Mouse (Mus musculus): ENCODE data around the gene Kcnd2. TPM values are rescaled to one million over a fixed set of nuclear protein-coding genes. Genes with fewer than 3 reads are reported as not detected.
A peak's percentile ranks its signal among the peaks of the same experiment; 100 is the strongest.

Kcnd2 gene
- polyA plus RNA-seq, 1 experiment from 2014 or later: 1.2 TPM

GRCm38 (mm10) chr6:21488536-21488935 lies 273.2 kb downstream of the Kcnd2 start:
- DNase-seq (ENCODE audit: low spot score, missing footprints) (no peak), ATAC-seq (ENCODE audit: low FRiP score) (no peak)
- 84% methylated on average over 2 of the region's 2 CpGs for WGBS

GRCm38 (mm10) chr6:21502921-21503320 lies 287.6 kb downstream of the Kcnd2 start:
- Histone ChIP-seq H3K4me2 (no peak overlapping the region), H3K27ac (ENCODE audit: low read depth, low read length) (no peak overlapping the region), H3K9me3 (ENCODE audit: control insufficient read depth, low read length) (no peaks in the 10 kb centered on the region), H3K36me3 (ENCODE audit: control insufficient read depth, insufficient read depth, low read length) (no peaks in the 10 kb centered on the region), H3K4me3 (ENCODE audit: low read depth, low read length) (no peak overlapping the region), H3K9ac (ENCODE audit: low read length) (no peak overlapping the region), H3K4me1 (ENCODE audit: control insufficient read depth, insufficient read depth, low read length) (no peaks in the 10 kb centered on the region), H3K27me3 (ENCODE audit: control insufficient read depth, insufficient read depth, low read length) (no peaks in the 10 kb centered on the region)
- no peak for ATAC-seq (ENCODE audit: low FRiP score)
- WGBS: 86% methylated on average over 1 of the region's 1 CpGs
- no peak for DNase-seq (ENCODE audit: low spot score, missing footprints)

More at GRCm38 (mm10) chr6:21488536-21488935, 273.2 kb downstream of the Kcnd2 start:
- Histone ChIP-seq H3K27me3 (ENCODE audit: control insufficient read depth, insufficient read depth, low read length) (no peaks in the 10 kb centered on the region), H3K4me3 (ENCODE audit: low read depth, low read length) (no peak overlapping the region), H3K27ac (ENCODE audit: low read depth, low read length) (no peak overlapping the region), H3K9me3 (ENCODE audit: control insufficient read depth, low read length) (no peaks in the 10 kb centered on the region), H3K9ac (ENCODE audit: low read length) (no peak overlapping the region), H3K4me2 (no peak overlapping the region), H3K36me3 (ENCODE audit: control insufficient read depth, insufficient read depth, low read length) (no peaks in the 10 kb centered on the region), H3K4me1 (ENCODE audit: control insufficient read depth, insufficient read depth, low read length) (no peaks in the 10 kb centered on the region)

- Histone ChIP-seq H3K4me3 (ENCODE audit: low read depth, low read length) (no peak overlapping the region), H3K9ac (ENCODE audit: low read length) (no peak overlapping the region), H3K27ac (ENCODE audit: low read depth, low read length) (no peak overlapping the region), H3K36me3 (ENCODE audit: control insufficient read depth, insufficient read depth, low read length) (no peaks in the 10 kb centered on the region), H3K27me3 (ENCODE audit: control insufficient read depth, insufficient read depth, low read length) (no peaks in the 10 kb centered on the region), H3K4me1 (ENCODE audit: control insufficient read depth, insufficient read depth, low read length) (no peaks in the 10 kb centered on the region), H3K9me3 (ENCODE audit: control insufficient read depth, low read length) (no peaks in the 10 kb centered on the region), H3K4me2 (no peak overlapping the region)
- ATAC-seq (ENCODE audit: low FRiP score) (no peak), DNase-seq (ENCODE audit: low spot score, missing footprints) (no peak)
- 94% methylated on average over 3 of the region's 3 CpGs for WGBS
Measured at GRCm38 (mm10) chr6:21510621-21511239, 295.4 kb downstream of the Kcnd2 start.

- ATAC-seq (ENCODE audit: low FRiP score) (no peak), DNase-seq (ENCODE audit: low spot score, missing footprints) (no peak)
- no peak overlapping the region for H3K27ac ChIP-seq (ENCODE audit: low read depth, low read length)
- no peaks in the 10 kb centered on the region for H3K27me3 ChIP-seq (ENCODE audit: control insufficient read depth, insufficient read depth, low read length)
- no peak overlapping the region for H3K4me3 ChIP-seq (ENCODE audit: low read depth, low read length)
- no peaks in the 10 kb centered on the region for H3K9me3 ChIP-seq (ENCODE audit: control insufficient read depth, low read length)
- no peaks in the 10 kb centered on the region for H3K36me3 ChIP-seq (ENCODE audit: control insufficient read depth, insufficient read depth, low read length)
- 89% methylated on average over 1 of the region's 1 CpGs for WGBS
- no peak overlapping the region for H3K4me2 ChIP-seq
- no peaks in the 10 kb centered on the region for H3K4me1 ChIP-seq (ENCODE audit: control insufficient read depth, insufficient read depth, low read length)
- no peak overlapping the region for H3K9ac ChIP-seq (ENCODE audit: low read length)
Measured at GRCm38 (mm10) chr6:21520351-21520750, 305.0 kb downstream of the Kcnd2 start.

- no peaks in the 10 kb centered on the region for H3K4me1 ChIP-seq (ENCODE audit: control insufficient read depth, insufficient read depth, low read length)
- no peak overlapping the region for H3K4me2 ChIP-seq
- no peak overlapping the region for H3K27ac ChIP-seq (ENCODE audit: low read depth, low read length)
- ATAC-seq (ENCODE audit: low FRiP score) (no peak), DNase-seq (ENCODE audit: low spot score, missing footprints) (no peak)
- no peaks in the 10 kb centered on the region for H3K27me3 ChIP-seq (ENCODE audit: control insufficient read depth, insufficient read depth, low read length)
- WGBS: 90% methylated on average over 1 of the region's 1 CpGs
- no peak overlapping the region for H3K9ac ChIP-seq (ENCODE audit: low read length)
- H3K4me3 ChIP-seq (ENCODE audit: low read depth, low read length): no peak overlapping the region
- no peaks in the 10 kb centered on the region for H3K36me3 ChIP-seq (ENCODE audit: control insufficient read depth, insufficient read depth, low read length)
- H3K9me3 ChIP-seq (ENCODE audit: control insufficient read depth, low read length): no peaks in the 10 kb centered on the region
Measured at GRCm38 (mm10) chr6:21527489-21528074, 312.3 kb downstream of the Kcnd2 start.

GRCm38 (mm10) chr6:21534009-21534408 lies 318.7 kb downstream of the Kcnd2 start:
- H3K4me3 ChIP-seq (ENCODE audit: low read depth, low read length): no peak overlapping the region
- DNase-seq (ENCODE audit: low spot score, missing footprints) (no peak), ATAC-seq (ENCODE audit: low FRiP score) (no peak)
- no peak overlapping the region for H3K9ac ChIP-seq (ENCODE audit: low read length)
- no peak overlapping the region for H3K27ac ChIP-seq (ENCODE audit: low read depth, low read length)
- no peaks in the 10 kb centered on the region for H3K27me3 ChIP-seq (ENCODE audit: control insufficient read depth, insufficient read depth, low read length)
- WGBS: 70% methylated on average over 2 of the region's 2 CpGs
- no peaks in the 10 kb centered on the region for H3K36me3 ChIP-seq (ENCODE audit: control insufficient read depth, insufficient read depth, low read length)
- no peaks in the 10 kb centered on the region for H3K4me1 ChIP-seq (ENCODE audit: control insufficient read depth, insufficient read depth, low read length)
- H3K9me3 ChIP-seq (ENCODE audit: control insufficient read depth, low read length): no peaks in the 10 kb centered on the region
- no peak overlapping the region for H3K4me2 ChIP-seq

- H3K27ac ChIP-seq (ENCODE audit: low read depth, low read length): no peak overlapping the region
- ATAC-seq (ENCODE audit: low FRiP score) (peak; percentile 67), DNase-seq (ENCODE audit: low spot score, missing footprints) (peak; percentile 84)
- no peak overlapping the region for H3K9ac ChIP-seq (ENCODE audit: low read length)
- no peaks in the 10 kb centered on the region for H3K36me3 ChIP-seq (ENCODE audit: control insufficient read depth, insufficient read depth, low read length)
- H3K27me3 ChIP-seq (ENCODE audit: control insufficient read depth, insufficient read depth, low read length): no peaks in the 10 kb centered on the region
- H3K4me2 ChIP-seq: no peak overlapping the region
- WGBS: 37% methylated on average over 1 of the region's 1 CpGs
- H3K9me3 ChIP-seq (ENCODE audit: control insufficient read depth, low read length): no peaks in the 10 kb centered on the region
- no peaks in the 10 kb centered on the region for H3K4me1 ChIP-seq (ENCODE audit: control insufficient read depth, insufficient read depth, low read length)
- H3K4me3 ChIP-seq (ENCODE audit: low read depth, low read length): no peak overlapping the region
Measured at GRCm38 (mm10) chr6:21534820-21535219, 319.5 kb downstream of the Kcnd2 start.

GRCm38 (mm10) chr6:21551501-21551900 lies 336.2 kb downstream of the Kcnd2 start:
- no peak for DNase-seq (ENCODE audit: low spot score, missing footprints)
- no peak overlapping the region for H3K27ac ChIP-seq (ENCODE audit: low read depth, low read length)
- no peak overlapping the region for H3K4me3 ChIP-seq (ENCODE audit: low read depth, low read length)
- no peak for ATAC-seq (ENCODE audit: low FRiP score)
- H3K4me1 ChIP-seq (ENCODE audit: control insufficient read depth, insufficient read depth, low read length): no peaks in the 10 kb centered on the region
- 85% methylated on average over 9 of the region's 9 CpGs for WGBS
- H3K9ac ChIP-seq (ENCODE audit: low read length): no peak overlapping the region
- H3K27me3 ChIP-seq (ENCODE audit: control insufficient read depth, insufficient read depth, low read length): no peaks in the 10 kb centered on the region
- no peak overlapping the region for H3K4me2 ChIP-seq
- H3K9me3 ChIP-seq (ENCODE audit: control insufficient read depth, low read length): no peaks in the 10 kb centered on the region
- H3K36me3 ChIP-seq (ENCODE audit: control insufficient read depth, insufficient read depth, low read length): no peaks in the 10 kb centered on the region

- Histone ChIP-seq H3K4me2 (no peak overlapping the region), H3K27ac (ENCODE audit: low read depth, low read length) (no peak overlapping the region), H3K4me3 (ENCODE audit: low read depth, low read length) (no peak overlapping the region), H3K4me1 (ENCODE audit: control insufficient read depth, insufficient read depth, low read length) (no peaks in the 10 kb centered on the region), H3K27me3 (ENCODE audit: control insufficient read depth, insufficient read depth, low read length) (no peaks in the 10 kb centered on the region), H3K9ac (ENCODE audit: low read length) (no peak overlapping the region), H3K36me3 (ENCODE audit: control insufficient read depth, insufficient read depth, low read length) (no peaks in the 10 kb centered on the region), H3K9me3 (ENCODE audit: control insufficient read depth, low read length) (no peaks in the 10 kb centered on the region)
- no peak for ATAC-seq (ENCODE audit: low FRiP score)
- 85% methylated on average over 6 of the region's 6 CpGs for WGBS
- DNase-seq (ENCODE audit: low spot score, missing footprints): no peak
Measured at GRCm38 (mm10) chr6:21570964-21571363, 355.7 kb downstream of the Kcnd2 start.
